Mouse (Mus musculus): ENCODE results near the gene 4931406C07Rik. TPM values are rescaled to one million over a fixed set of nuclear protein-coding genes. Genes with fewer than 3 reads are reported as not detected.

4931406C07Rik gene
- polyA plus RNA-seq, 1 experiment, result 184 TPM

GRCm38 (mm10) chr9:15276855-15277254 lies 29.4 kb downstream of the 4931406C07Rik start:
- H3K27me3 ChIP-seq (replicated peaks; ENCODE audit: control insufficient read depth, insufficient read depth, low read length), result no peaks in the 10 kb centered on the region
- H3K27ac ChIP-seq (ENCODE audit: insufficient read depth, low read depth, low read length), result no peak overlapping the region
- WGBS, result 92% methylated on average over 4 of the region's 4 CpGs
- no peak overlapping the region for H3K4me3 ChIP-seq (ENCODE audit: insufficient read depth, low read depth, low read length)
- TF ChIP-seq POLR2A (IDR thresholded peaks at IDR 0.05; ENCODE audit: low read depth, low read length), result no peak
- no peak for TF ChIP-seq CTCF (conservative IDR thresholded peaks at IDR 0.05; ENCODE audit: insufficient read depth, insufficient read length, low read depth, low read length)
- peaks cover 5% of the 10 kb centered on the region; the same call in 1 of the 2 replicates for H3K4me1 ChIP-seq (ENCODE audit: control insufficient read depth, insufficient read depth, low read length)
- H3K36me3 ChIP-seq (ENCODE audit: control insufficient read depth, insufficient read depth, low read length), result peaks cover 7% of the 10 kb centered on the region
- no peak for DNase-seq

- Histone ChIP-seq H3K4me3 (ENCODE audit: insufficient read depth, low read depth, low read length) (no peak overlapping the region), H3K27me3 (replicated peaks; ENCODE audit: control insufficient read depth, insufficient read depth, low read length) (no peaks in the 10 kb centered on the region), H3K4me1 (ENCODE audit: control insufficient read depth, insufficient read depth, low read length) (no peaks in the 10 kb centered on the region), H3K36me3 (ENCODE audit: control insufficient read depth, insufficient read depth, low read length) (peaks cover 7% of the 10 kb centered on the region), H3K27ac (ENCODE audit: insufficient read depth, low read depth, low read length) (no peak overlapping the region)
- TF ChIP-seq CTCF (conservative IDR thresholded peaks at IDR 0.05; ENCODE audit: insufficient read depth, insufficient read length, low read depth, low read length), result no peak
- TF ChIP-seq POLR2A (IDR thresholded peaks at IDR 0.05; ENCODE audit: low read depth, low read length), result no peak
- DNase-seq, result no peak
- WGBS, result 91% methylated on average over 2 of the region's 2 CpGs
Observed at GRCm38 (mm10) chr9:15273981-15274380, 32.3 kb downstream of the 4931406C07Rik start.

GRCm38 (mm10) chr9:15263487-15263886 lies 42.8 kb downstream of the 4931406C07Rik start:
- H3K27me3 ChIP-seq (replicated peaks; ENCODE audit: control insufficient read depth, insufficient read depth, low read length), result no peaks in the 10 kb centered on the region
- no peak overlapping the region for H3K27ac ChIP-seq (ENCODE audit: insufficient read depth, low read depth, low read length)
- WGBS, result 95% methylated on average over 10 of the region's 10 CpGs
- no peaks in the 10 kb centered on the region for H3K4me1 ChIP-seq (ENCODE audit: control insufficient read depth, insufficient read depth, low read length)
- DNase-seq, result no peak
- H3K36me3 ChIP-seq (ENCODE audit: control insufficient read depth, insufficient read depth, low read length), result peaks cover 8% of the 10 kb centered on the region
- H3K4me3 ChIP-seq (ENCODE audit: insufficient read depth, low read depth, low read length), result no peak overlapping the region
- no peak for TF ChIP-seq CTCF (conservative IDR thresholded peaks at IDR 0.05; ENCODE audit: insufficient read depth, insufficient read length, low read depth, low read length)
- TF ChIP-seq POLR2A (IDR thresholded peaks at IDR 0.05; ENCODE audit: low read depth, low read length), result no peak

- H3K4me3 ChIP-seq (ENCODE audit: insufficient read depth, low read depth, low read length), result no peak overlapping the region
- 92% methylated on average over 8 of the region's 8 CpGs for WGBS
- H3K27ac ChIP-seq (ENCODE audit: insufficient read depth, low read depth, low read length), result no peak overlapping the region
- DNase-seq, result no peak
- H3K36me3 ChIP-seq (ENCODE audit: control insufficient read depth, insufficient read depth, low read length), result peaks cover 8% of the 10 kb centered on the region
- TF ChIP-seq POLR2A (IDR thresholded peaks at IDR 0.05; ENCODE audit: low read depth, low read length), result no peak
- no peak for TF ChIP-seq CTCF (conservative IDR thresholded peaks at IDR 0.05; ENCODE audit: insufficient read depth, insufficient read length, low read depth, low read length)
- H3K27me3 ChIP-seq (replicated peaks; ENCODE audit: control insufficient read depth, insufficient read depth, low read length), result no peaks in the 10 kb centered on the region
- H3K4me1 ChIP-seq (ENCODE audit: control insufficient read depth, insufficient read depth, low read length), result no peaks in the 10 kb centered on the region
Observed at GRCm38 (mm10) chr9:15261980-15262379, 44.3 kb downstream of the 4931406C07Rik start.

- no peak for DNase-seq
- no peak for TF ChIP-seq CTCF (conservative IDR thresholded peaks at IDR 0.05; ENCODE audit: insufficient read depth, insufficient read length, low read depth, low read length)
- Histone ChIP-seq H3K27me3 (replicated peaks; ENCODE audit: control insufficient read depth, insufficient read depth, low read length) (no peaks in the 10 kb centered on the region), H3K27ac (ENCODE audit: insufficient read depth, low read depth, low read length) (no peak overlapping the region), H3K36me3 (ENCODE audit: control insufficient read depth, insufficient read depth, low read length) (no peaks in the 10 kb centered on the region), H3K4me3 (ENCODE audit: insufficient read depth, low read depth, low read length) (no peak overlapping the region), H3K4me1 (ENCODE audit: control insufficient read depth, insufficient read depth, low read length) (peaks cover 12% of the 10 kb centered on the region; the same call in 1 of the 2 replicates)
- WGBS, result 50% methylated on average over 3 of the region's 3 CpGs
Observed at GRCm38 (mm10) chr9:15256214-15256613, 50.0 kb downstream of the 4931406C07Rik start.

- H3K4me3 ChIP-seq (ENCODE audit: insufficient read depth, low read depth, low read length), result no peak overlapping the region
- no peak for DNase-seq
- TF ChIP-seq POLR2A (IDR thresholded peaks at IDR 0.05; ENCODE audit: low read depth, low read length) (no peak), CTCF (conservative IDR thresholded peaks at IDR 0.05; ENCODE audit: insufficient read depth, insufficient read length, low read depth, low read length) (no peak)
- no peaks in the 10 kb centered on the region for H3K36me3 ChIP-seq (ENCODE audit: control insufficient read depth, insufficient read depth, low read length)
- H3K27ac ChIP-seq (ENCODE audit: insufficient read depth, low read depth, low read length), result no peak overlapping the region
- WGBS, result 75% methylated on average over 7 of the region's 7 CpGs
- peaks cover 17% of the 10 kb centered on the region for H3K4me1 ChIP-seq (ENCODE audit: control insufficient read depth, insufficient read depth, low read length)
- H3K27me3 ChIP-seq (replicated peaks; ENCODE audit: control insufficient read depth, insufficient read depth, low read length), result no peaks in the 10 kb centered on the region
Observed at GRCm38 (mm10) chr9:15254501-15254900, 51.7 kb downstream of the 4931406C07Rik start.

DNA sequence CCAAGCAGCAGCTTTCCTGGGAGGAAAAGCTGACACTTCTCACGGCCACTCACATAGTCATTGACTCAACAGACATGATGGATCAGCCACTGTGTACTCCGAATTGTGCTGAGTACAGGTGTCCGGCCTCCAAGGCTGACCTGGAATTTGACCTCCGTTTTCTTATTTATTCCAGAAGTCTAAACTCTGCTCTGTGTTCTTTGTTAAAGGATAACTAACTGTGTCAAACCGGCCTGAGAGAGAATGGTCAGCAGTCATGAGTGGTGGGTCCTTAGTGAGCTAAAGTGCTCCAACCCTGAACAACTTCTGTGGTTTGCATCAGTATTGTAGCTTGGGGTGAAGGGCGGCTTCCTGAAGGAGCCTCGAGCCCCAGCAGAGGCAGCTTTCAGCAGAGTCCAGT lies 54.1 kb downstream of the 4931406C07Rik start:
- H3K27ac ChIP-seq (ENCODE audit: insufficient read depth, low read depth, low read length), result peak overlapping the region; percentile 89
- TF ChIP-seq POLR2A (IDR thresholded peaks at IDR 0.05; ENCODE audit: low read depth, low read length), result no peak
- TF ChIP-seq CTCF (conservative IDR thresholded peaks at IDR 0.05; ENCODE audit: insufficient read depth, insufficient read length, low read depth, low read length), result no peak
- H3K36me3 ChIP-seq (ENCODE audit: control insufficient read depth, insufficient read depth, low read length), result no peaks in the 10 kb centered on the region
- H3K4me1 ChIP-seq (ENCODE audit: control insufficient read depth, insufficient read depth, low read length), result peaks cover 17% of the 10 kb centered on the region
- no peaks in the 10 kb centered on the region for H3K27me3 ChIP-seq (replicated peaks; ENCODE audit: control insufficient read depth, insufficient read depth, low read length)
- peak; percentile 92 for DNase-seq
- H3K4me3 ChIP-seq (ENCODE audit: insufficient read depth, low read depth, low read length), result no peak overlapping the region
- 47% methylated on average over 7 of the region's 7 CpGs for WGBS
